Mouse (Mus musculus) ES-Bruce4 (cell line): ENCODE results near the gene Olfr288.

ENCODE experiments used
- CTCF ChIP-seq: IDR thresholded peaks from one replicate; pipeline ENCODE4 v1.8.1; 2011; ENCODE audit warnings: low read depth, low read length
- EP300 ChIP-seq: IDR thresholded peaks from 2 replicates; pipeline ENCODE4 v1.6.1; 2011; ENCODE audit warnings: low read depth, low read length; ENCODE audit not compliant: insufficient read depth
- POLR2A ChIP-seq: IDR thresholded peaks from one replicate; pipeline ENCODE4 v1.8.1; 2011; ENCODE audit warnings: low read length; ENCODE audit not compliant: insufficient read depth

DNA sequence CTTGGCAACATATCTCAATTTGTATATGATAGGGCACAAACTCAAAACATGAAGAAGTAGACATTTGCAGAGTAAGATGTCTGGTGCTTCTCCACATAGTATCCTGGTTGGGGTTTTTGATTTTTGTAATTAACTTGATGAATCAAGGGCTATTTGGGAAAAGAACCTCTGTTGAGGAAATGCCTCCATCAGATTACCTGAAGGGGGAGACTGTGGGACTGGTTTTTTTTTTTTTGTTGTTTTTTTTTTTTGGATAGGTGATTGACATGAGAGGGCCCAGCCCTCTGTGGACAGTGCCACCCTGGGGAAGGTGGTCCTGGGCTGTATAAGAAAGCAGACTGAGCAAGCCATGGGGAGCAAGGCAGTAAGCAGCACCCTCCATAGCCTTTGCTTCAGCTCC, 27.0 kb upstream of the Olfr288 start:
- TF ChIP-seq CTCF (no peak), EP300 (no peak), POLR2A (no peak)
